Mouse (Mus musculus) CH12.LX (cell line): ENCODE results near the gene Yy1.

Experiments
- BHLHE40 ChIP-seq: IDR thresholded peaks from 2 replicates; pipeline ENCODE4 v1.6.1; 2011; ENCODE audit warnings: mild to moderate bottlenecking, low read depth, low read length, improper control_type of control experiment
- CTCF ChIP-seq, 2 experiments: IDR thresholded peaks in 1 of 2; conservative IDR thresholded peaks in 1 of 2; 2 replicates each; pipeline ENCODE4 v1.5.1; 2011 to 2012; ENCODE audit warnings: low read depth in 2 of 2, low read length in 2 of 2, improper control_type of control experiment in 1 of 2, inconsistent platforms in 1 of 2, mild to moderate bottlenecking in 1 of 2, moderate library complexity in 1 of 2
- E2F4 ChIP-seq: IDR thresholded peaks from 2 replicates; pipeline ENCODE4 v1.6.1; 2011; ENCODE audit warnings: low read depth, low read length, improper control_type of control experiment; ENCODE audit not compliant: insufficient replicate concordance
- ELF1 ChIP-seq: IDR thresholded peaks from 2 replicates; pipeline ENCODE4 v1.6.1; 2014; ENCODE audit warnings: low read depth, mild to moderate bottlenecking, inconsistent platforms, low read length, improper control_type of control experiment
- GABPA ChIP-seq: IDR thresholded peaks from 2 replicates; pipeline ENCODE4 v1.6.1; 2012; ENCODE audit warnings: low read depth, low read length, improper control_type of control experiment, inconsistent platforms; ENCODE audit not compliant: insufficient replicate concordance
- HCFC1 ChIP-seq: IDR thresholded peaks from 2 replicates; pipeline ENCODE4 v1.6.1; 2012; ENCODE audit warnings: low read depth, mild to moderate bottlenecking, inconsistent platforms, low read length, improper control_type of control experiment
- NELFE ChIP-seq: IDR thresholded peaks from 2 replicates; pipeline ENCODE4 v1.6.1; 2011; ENCODE audit warnings: low read depth, low read length, improper control_type of control experiment
- SIN3A ChIP-seq: IDR thresholded peaks from 2 replicates; pipeline ENCODE4 v1.6.1; 2012; ENCODE audit warnings: low read length, improper control_type of control experiment, inconsistent platforms
- USF1 ChIP-seq: IDR thresholded peaks from 2 replicates; pipeline ENCODE4 v1.6.1; 2014; ENCODE audit warnings: low read depth, mild to moderate bottlenecking, inconsistent platforms, low read length, improper control_type of control experiment
- ZC3H11A ChIP-seq: IDR thresholded peaks from 2 replicates; pipeline ENCODE4 v1.6.1; 2012; ENCODE audit warnings: low read depth, mild to moderate bottlenecking, inconsistent platforms, low read length, improper control_type of control experiment

- no peak for TF ChIP-seq ZC3H11A
- TF ChIP-seq SIN3A, result no peak
- no peak for TF ChIP-seq CTCF (conservative IDR thresholded peaks at IDR 0.05 in 1 of 2, IDR thresholded peaks at IDR 0.05 in 1 of 2; ENCODE audit: low read depth in 2 of 2, low read length in 2 of 2)
- TF ChIP-seq NELFE, result no peak
- TF ChIP-seq GABPA, result no peak
- TF ChIP-seq HCFC1, result no peak
- TF ChIP-seq USF1, result no peak
- TF ChIP-seq BHLHE40, result no peak
- no peak for TF ChIP-seq ELF1
- TF ChIP-seq E2F4, result no peak
Observed at GRCm38 (mm10) chr12:108808465-108808864, 15.7 kb downstream of the Yy1 start.
